Mouse (Mus musculus) CD4-positive, CD25-positive, alpha-beta regulatory T cell, adult 2 months (primary cell): Measurements from ENCODE around the gene Cybrd1.
A peak's percentile ranks its signal among the peaks of the same experiment; 100 is the strongest.

Experiments
- DNase-seq: peaks from one replicate; pipeline ENCODE4 v3.0.0-alpha.2; 2012; ENCODE audit warnings: low read depth, low spot score

The Cybrd1 gene

GRCm38 (mm10) chr2:71122268-71123029 lies 4.7 kb downstream of the Cybrd1 start:
- no peak for DNase-seq

GRCm38 (mm10) chr2:71123591-71123990 lies 5.9 kb downstream of the Cybrd1 start:
- no peak for DNase-seq

- DNase-seq: peak; percentile 63
Measured at GRCm38 (mm10) chr2:71127779-71128534, 10.2 kb downstream of the Cybrd1 start.

GRCm38 (mm10) chr2:71130366-71130765 lies 12.6 kb downstream of the Cybrd1 start:
- DNase-seq: no peak

GRCm38 (mm10) chr2:71131866-71132496 lies 14.3 kb downstream of the Cybrd1 start:
- peak; percentile 21 for DNase-seq

- DNase-seq: no peak
Measured at GRCm38 (mm10) chr2:71134041-71134505, 16.4 kb downstream of the Cybrd1 start.

- DNase-seq: no peak
Measured at GRCm38 (mm10) chr2:71134836-71135235, 17.1 kb downstream of the Cybrd1 start.

- DNase-seq: no peak
Measured at GRCm38 (mm10) chr2:71140622-71141021, 22.9 kb downstream of the Cybrd1 start.

GRCm38 (mm10) chr2:71142410-71142809 lies 24.7 kb downstream of the Cybrd1 start:
- no peak for DNase-seq

GRCm38 (mm10) chr2:71145853-71146252 lies 28.1 kb downstream of the Cybrd1 start:
- no peak for DNase-seq

GRCm38 (mm10) chr2:71146266-71146665 lies 28.5 kb downstream of the Cybrd1 start:
- DNase-seq: no peak

- DNase-seq: no peak
Measured at GRCm38 (mm10) chr2:71147816-71148215, 30.1 kb downstream of the Cybrd1 start.

- DNase-seq: no peak
Measured at GRCm38 (mm10) chr2:71152170-71152569, 34.4 kb downstream of the Cybrd1 start.

- peak; percentile 84 for DNase-seq
Measured at GRCm38 (mm10) chr2:71155486-71155885, 37.8 kb downstream of the Cybrd1 start.

GRCm38 (mm10) chr2:71156446-71156845 lies 38.7 kb downstream of the Cybrd1 start:
- DNase-seq: no peak

GRCm38 (mm10) chr2:71157881-71158280 lies 40.2 kb downstream of the Cybrd1 start:
- DNase-seq: no peak

GRCm38 (mm10) chr2:71159576-71160306 lies 42.0 kb downstream of the Cybrd1 start:
- no peak for DNase-seq

- DNase-seq: no peak
Measured at GRCm38 (mm10) chr2:71160307-71160861, 42.7 kb downstream of the Cybrd1 start.

- no peak for DNase-seq
Measured at GRCm38 (mm10) chr2:71161558-71161957, 43.8 kb downstream of the Cybrd1 start.

GRCm38 (mm10) chr2:71162831-71163621 lies 45.3 kb downstream of the Cybrd1 start:
- DNase-seq: no peak
